Mouse (Mus musculus): ENCODE data around the gene Saysd1. TPM values are rescaled to one million over a fixed set of nuclear protein-coding genes. Genes with fewer than 3 reads are reported as not detected.

Saysd1 gene
- 28.6 TPM for polyA plus RNA-seq (2017; shearing (Covaris generic))

GRCm38 (mm10) chr14:20138484-20139355 is at the start of gene Saysd1:
Gene Saysd1 (minus strand): TSS chr14:20138534.

GRCm38 (mm10) chr14:20181466-20181921 is 43.2 kb upstream of the Saysd1 start, which contains the start of gene Kcnk5:
Gene Kcnk5 (minus strand): TSS chr14:20181809.

Other genes with a start within 250 kb of the Saysd1 start
- 72.8 TPM for gene Gng2, start 160.9 kb downstream of the Saysd1 start, polyA plus RNA-seq (2017; shearing (Covaris generic))
- 7.5 TPM for gene Kcnk5, start 43.3 kb upstream of the Saysd1 start, polyA plus RNA-seq (2017; shearing (Covaris generic))
- not detected for gene Kcnk16, start 130.7 kb upstream of the Saysd1 start, polyA plus RNA-seq (2017; shearing (Covaris generic))
- gene Nudt13, start 156.2 kb upstream of the Saysd1 start, polyA plus RNA-seq (2017; shearing (Covaris generic)): 23.2 TPM
- gene Ecd, start 209.6 kb upstream of the Saysd1 start, polyA plus RNA-seq (2017; shearing (Covaris generic)): 74.8 TPM
- gene Fam149b, start 209.6 kb upstream of the Saysd1 start, polyA plus RNA-seq (2017; shearing (Covaris generic)): 102 TPM

All from inflammation-experienced regulatory T-cells, adult 16 weeks (primary cell).